Mouse (Mus musculus): ENCODE measurements around the gene Lrrn4. TPM values are rescaled to one million over a fixed set of nuclear protein-coding genes. Genes with fewer than 3 reads are reported as not detected.

Gene Lrrn4
- total RNA-seq (2021): under 1 TPM; 0.39 to 0.77 TPM

DNA sequence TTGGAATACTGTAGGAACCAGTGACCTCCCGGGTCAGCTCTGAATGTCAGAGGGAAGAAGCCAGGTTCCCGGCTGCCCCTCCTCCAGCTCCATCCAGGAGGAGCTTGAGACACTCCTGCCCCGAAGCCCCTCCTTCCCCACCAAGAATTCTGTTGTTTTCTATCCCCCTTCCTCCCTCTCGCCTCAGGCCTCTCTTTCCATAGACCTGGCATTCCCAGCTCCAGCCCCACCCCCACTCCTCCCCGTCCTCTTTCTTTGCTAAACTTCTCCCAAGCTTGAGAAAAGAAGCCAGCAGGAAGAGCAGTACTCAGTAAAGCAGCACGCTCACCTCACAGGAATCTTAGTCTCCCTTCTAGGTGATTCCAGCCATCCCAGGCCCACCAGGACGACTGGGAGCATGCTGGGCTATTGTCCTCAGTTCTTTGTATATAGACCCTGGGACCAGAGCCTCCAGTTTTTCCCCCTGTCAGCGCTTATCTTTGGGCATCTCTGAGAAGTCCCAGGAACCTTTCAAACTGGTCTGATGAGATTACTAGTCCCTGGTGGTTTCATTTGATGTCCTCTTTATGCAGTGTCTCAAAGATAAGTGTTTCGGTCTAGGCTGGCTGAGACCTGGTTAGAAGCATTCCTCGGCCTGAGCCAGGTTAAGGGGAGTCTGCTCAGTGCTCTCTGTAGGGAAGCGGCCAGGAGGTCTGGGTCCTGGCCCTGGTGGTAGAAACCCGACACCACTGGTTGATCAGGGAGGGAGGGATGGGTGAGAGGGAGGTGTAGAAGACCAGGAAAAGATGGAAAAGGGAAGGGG, at the start of gene Lrrn4:
Gene Lrrn4 (minus strand): TSS at position 48 of the 802 bp plus-strand sequence.
- no peak for DNase-seq (ENCODE audit: extremely low spot score in 1 of 2, low spot score in 2 of 2)
- intact Hi-C loops (cut with DNase I): no loop called here

DNA sequence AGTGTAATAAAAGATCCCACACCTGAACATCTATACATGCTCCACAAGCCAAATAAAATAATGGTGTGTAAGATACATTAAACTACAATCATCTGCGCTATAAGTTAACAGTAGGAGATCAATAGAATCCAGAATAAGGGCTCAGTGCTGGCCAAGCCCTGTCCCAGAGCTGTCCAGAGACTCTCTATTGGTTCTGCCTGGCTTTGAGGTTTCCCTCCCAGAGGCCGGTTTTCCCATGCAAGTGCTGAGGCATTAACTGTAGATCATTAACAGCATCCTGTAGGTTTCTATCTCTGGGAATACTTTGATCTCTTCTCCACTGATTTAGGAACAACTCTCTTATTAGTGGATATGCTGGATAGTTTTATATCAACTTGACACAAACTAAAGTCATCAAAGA, 48.3 kb upstream of the Lrrn4 start:
- no peak for DNase-seq (ENCODE audit: extremely low spot score in 1 of 2, low spot score in 2 of 2)
- intact Hi-C loops (cut with DNase I): no loop called here

DNA sequence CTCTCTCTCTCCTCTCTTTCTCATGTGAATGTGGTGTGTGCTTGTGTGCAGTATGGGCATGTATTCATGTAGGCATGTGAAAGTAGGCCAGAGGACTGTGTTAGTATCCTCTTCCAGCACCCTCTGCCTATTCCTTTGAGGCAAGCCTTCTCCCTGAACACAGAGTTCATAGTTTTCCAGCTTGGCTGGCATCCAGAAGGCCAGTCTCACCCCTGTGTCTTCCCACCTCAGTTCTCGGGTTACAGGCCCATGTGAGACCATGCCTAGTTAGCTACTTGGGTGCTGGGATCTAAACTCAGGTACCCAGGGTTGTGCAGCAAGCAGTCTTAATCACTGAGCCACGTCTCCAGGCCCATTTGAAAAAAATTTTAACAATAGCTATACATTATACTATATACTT, 47.2 kb upstream of the Lrrn4 start:
- DNase-seq (ENCODE audit: extremely low spot score in 1 of 2, low spot score in 2 of 2): no peak
- intact Hi-C loops (cut with DNase I): no loop called here

GRCm38 (mm10) chr2:132927298-132927697, 46.6 kb upstream of the Lrrn4 start:
- intact Hi-C loops (cut with DNase I): no loop called here
- DNase-seq (ENCODE audit: extremely low spot score in 1 of 2, low spot score in 2 of 2): no peak

DNA sequence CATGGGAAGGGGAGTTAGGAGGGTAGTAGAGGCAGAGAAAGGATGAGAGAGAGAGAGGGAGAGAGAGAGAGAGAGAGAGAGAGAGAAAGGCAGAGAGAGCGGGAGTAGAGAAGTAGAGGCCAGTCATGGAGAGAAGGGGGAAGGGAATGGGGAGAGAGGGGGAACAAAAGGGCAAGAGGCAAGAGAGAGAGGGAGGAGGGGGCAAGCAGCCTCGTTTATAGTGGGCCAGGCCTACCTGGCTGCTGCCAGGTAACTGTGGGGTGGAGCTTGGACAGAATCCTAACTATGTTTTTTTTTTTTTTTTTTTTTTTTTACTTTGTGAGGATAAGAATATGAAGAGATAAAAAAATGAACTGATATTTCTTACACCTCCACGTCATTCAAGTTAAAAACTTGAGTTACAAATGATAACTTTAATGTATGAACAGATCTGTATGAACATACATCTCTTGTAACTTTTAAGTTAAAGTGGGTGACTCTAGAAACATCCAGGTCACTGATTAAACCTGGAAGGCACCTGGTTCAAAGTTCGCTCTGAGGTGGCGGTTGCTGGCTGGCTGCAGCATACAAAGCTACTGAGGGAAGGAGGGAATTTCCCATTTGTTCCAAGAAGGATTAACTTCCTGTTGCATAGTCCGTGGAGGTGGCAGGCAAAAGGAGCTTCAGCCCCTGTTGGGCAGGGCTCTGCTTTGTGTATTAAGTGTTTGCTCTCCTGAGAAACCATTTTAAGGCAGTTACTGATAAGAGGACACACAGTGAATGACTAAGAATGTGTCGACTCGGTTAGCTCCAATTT, 42.8 kb upstream of the Lrrn4 start:
- intact Hi-C loops (cut with DNase I): no loop called here
- DNase-seq (ENCODE audit: extremely low spot score in 1 of 2, low spot score in 2 of 2): no peak

GRCm38 (mm10) chr2:132922076-132922873, 41.6 kb upstream of the Lrrn4 start:
- no peak for DNase-seq (ENCODE audit: extremely low spot score in 1 of 2, low spot score in 2 of 2)

DNA sequence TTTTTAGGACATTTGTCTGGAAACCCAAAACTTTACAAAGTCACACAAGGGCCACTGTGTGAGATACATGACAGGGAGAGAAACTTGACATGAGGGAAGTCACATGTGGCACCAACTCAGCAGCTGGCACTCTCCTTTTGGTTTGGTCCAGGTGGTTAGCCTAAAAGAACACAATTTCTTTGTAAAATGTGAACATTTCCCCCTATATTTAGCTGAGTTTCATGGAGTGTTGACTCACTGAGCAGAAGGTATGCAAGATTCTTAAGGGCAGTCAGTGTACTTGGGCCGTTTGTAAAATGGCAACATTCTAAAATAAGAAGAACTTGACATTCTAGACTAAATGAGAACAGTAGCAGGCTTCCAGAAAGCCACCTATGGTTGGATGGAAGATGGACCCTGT, 34.1 kb upstream of the Lrrn4 start:
- intact Hi-C loops (cut with DNase I): no loop called here
- DNase-seq (ENCODE audit: extremely low spot score in 1 of 2, low spot score in 2 of 2): no peak

More at GRCm38 (mm10) chr2:132922076-132922873, 41.6 kb upstream of the Lrrn4 start:
- intact Hi-C loops (cut with DNase I): no loop called here

GRCm38 (mm10) chr2:132906763-132907162, 26.1 kb upstream of the Lrrn4 start:
- intact Hi-C loops (cut with DNase I): loop anchor here (10.0 kb wide), 1 partner anchor 392 kb away; no protein-coding TSS in a partner anchor
- no peak for DNase-seq (ENCODE audit: extremely low spot score in 1 of 2, low spot score in 2 of 2)

DNA sequence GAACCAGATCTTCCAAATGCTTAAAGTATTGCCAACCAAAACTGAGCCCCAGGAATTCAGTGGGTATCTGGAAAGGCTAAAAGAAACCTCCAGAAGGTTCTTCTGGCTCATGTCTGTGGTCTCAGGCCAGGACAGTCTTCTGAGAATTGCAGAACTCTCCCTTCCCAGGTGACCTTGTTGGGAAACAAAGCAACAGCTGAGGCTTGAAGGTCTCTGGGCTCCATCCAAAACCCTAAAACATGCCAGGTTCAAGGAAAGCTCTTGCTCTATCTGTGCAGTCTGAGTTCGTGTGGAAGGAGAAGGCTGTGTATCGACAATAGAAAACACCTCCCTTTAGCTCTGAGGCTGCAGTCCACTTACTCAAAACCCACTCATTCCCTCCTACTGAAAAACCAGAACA, 24.3 kb upstream of the Lrrn4 start:
- no peak for DNase-seq (ENCODE audit: extremely low spot score in 1 of 2, low spot score in 2 of 2)
- intact Hi-C loops (cut with DNase I): loop anchor here (5.0 to 10.0 kb wide), 2 partner anchors 58 to 390 kb away; partner anchors contain the start of gene Crls1

DNA sequence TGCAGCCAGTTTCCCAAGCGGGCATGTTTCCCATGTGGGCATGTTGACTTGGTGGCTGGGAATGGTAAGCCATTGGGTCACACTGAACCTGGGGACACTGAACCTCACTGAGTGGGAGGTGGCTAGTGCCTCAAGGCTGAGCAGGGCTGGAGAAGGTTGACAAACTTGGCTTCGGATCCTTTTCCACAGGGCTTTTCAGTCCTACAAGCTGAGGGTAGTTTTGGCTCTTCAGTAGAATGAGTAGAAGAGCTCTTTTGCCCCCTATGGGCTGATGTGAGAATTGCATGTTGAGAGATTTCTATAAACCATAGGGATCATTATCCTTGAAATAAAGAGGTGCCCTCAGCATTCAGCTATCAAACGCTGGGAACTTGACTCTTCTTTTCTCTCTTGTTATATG, 22.8 kb upstream of the Lrrn4 start:
- DNase-seq (ENCODE audit: extremely low spot score in 1 of 2, low spot score in 2 of 2): peak; percentile 31 to 45
- intact Hi-C loops (cut with DNase I): loop anchor here (5.0 to 10.0 kb wide), 2 partner anchors 56 to 389 kb away; partner anchors contain the start of gene Crls1

DNA sequence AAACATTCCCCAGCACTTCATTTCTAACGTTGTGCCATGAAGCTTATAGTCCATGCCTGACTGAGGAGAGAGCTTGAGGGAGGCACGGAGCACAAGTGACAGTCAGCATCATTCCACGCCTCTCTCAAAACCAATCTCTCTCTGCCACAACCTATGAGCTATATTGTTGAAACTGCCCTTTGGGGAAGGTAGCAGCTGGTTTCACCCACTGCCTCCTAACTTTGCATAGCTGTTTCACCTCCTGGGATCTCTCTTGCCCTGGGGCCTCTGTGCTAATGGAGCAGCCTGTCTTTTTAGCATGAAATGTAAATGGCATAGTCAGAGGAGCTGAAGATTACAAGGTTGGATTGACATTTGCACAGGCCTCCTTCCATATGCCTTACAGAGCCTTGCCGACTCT, 21.4 kb upstream of the Lrrn4 start:
- no peak for DNase-seq (ENCODE audit: extremely low spot score in 1 of 2, low spot score in 2 of 2)
- intact Hi-C loops (cut with DNase I): loop anchor here (5.0 to 10.0 kb wide), 2 partner anchors 55 to 387 kb away; partner anchors contain the start of gene Crls1

DNA sequence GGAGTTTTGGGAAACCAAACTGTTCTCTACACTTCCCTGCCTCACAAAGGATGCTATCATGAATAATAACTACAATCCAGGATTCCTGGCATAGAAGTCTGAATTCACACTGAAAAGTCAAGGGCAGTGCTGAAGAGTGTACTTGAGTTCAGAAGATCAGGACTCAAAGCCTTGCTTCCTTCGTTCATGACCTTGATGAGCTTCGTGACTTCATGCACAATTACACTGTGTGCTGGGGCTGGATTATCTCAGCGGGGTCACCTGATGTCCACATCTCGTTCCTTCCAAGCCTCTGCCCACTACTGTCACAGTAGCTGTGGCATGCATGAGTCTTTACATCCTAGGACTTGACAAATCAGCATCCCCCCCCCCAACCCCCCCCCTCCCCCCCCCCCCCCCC, 20.9 kb upstream of the Lrrn4 start:
- no peak for DNase-seq (ENCODE audit: extremely low spot score in 1 of 2, low spot score in 2 of 2)
- intact Hi-C loops (cut with DNase I): loop anchor here (5.0 to 10.0 kb wide), 2 partner anchors 54 to 387 kb away; partner anchors contain the start of gene Crls1

DNA sequence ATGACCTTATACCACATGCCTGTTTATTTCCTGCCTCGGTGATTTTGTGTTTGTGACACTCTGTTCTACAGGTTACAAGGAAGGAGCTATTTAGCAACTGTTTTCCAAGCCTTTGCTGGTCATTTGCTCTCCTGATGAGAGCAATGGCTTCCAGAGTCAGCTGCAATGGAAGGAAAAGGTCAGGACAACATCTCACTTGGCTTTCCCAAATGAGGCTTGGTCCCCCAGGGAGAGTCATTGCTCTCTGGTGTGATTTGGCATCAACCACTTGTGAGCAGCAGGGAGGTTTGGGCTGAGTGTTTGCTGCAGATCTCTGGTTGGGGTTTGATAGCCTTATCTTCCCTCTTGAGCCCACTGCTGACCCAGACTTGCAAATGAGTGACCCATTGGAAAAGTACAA, 19.9 kb upstream of the Lrrn4 start:
- DNase-seq (ENCODE audit: extremely low spot score in 1 of 2, low spot score in 2 of 2): no peak
- intact Hi-C loops (cut with DNase I): loop anchor here (5.0 to 10.0 kb wide), 2 partner anchors 53 to 386 kb away; partner anchors contain the start of gene Crls1

GRCm38 (mm10) chr2:132898211-132898610, 17.5 kb upstream of the Lrrn4 start:
- no peak for DNase-seq (ENCODE audit: extremely low spot score in 1 of 2, low spot score in 2 of 2)
- intact Hi-C loops (cut with DNase I): no loop called here

DNA sequence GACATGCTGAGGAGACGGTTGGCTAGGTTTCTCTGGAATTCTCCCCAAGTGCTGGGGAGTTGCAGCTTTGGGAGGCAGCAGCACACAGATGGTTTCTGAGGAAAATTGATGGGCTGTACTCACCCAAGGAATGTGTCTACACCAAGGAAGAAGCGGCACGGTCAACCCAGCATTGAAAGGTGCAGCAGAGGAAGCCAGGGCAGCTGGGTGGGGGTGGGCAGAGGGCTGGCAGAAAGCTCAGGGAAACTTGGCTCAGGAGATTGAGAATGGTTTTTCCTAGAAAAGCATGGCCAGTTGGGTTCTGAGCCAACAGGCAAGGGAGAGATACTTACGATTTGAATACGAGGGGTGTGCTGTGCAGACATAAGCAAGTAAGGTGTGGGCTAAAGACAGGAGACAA, 13.1 kb upstream of the Lrrn4 start:
- intact Hi-C loops (cut with DNase I): no loop called here
- DNase-seq (ENCODE audit: extremely low spot score in 1 of 2, low spot score in 2 of 2): no peak

DNA sequence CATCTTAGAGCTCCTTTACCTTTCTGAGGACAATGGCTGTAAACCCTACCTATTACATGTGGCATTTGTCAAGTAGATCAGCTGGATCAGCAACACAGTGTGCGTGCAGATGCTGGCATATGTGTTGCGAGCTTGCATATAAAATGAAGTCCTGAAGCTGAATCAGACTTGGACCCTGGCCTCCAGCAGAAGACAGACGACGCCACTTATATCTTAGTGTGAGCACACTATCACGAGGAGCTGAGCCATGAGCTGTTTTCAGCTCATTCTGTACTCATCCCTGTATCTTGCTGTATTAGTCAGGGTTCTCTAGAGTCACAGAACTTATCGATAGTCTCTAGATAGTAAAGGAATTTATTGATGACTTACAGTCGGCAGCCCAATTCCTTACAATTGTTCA, 4.6 kb upstream of the Lrrn4 start:
- no peak for DNase-seq (ENCODE audit: extremely low spot score in 1 of 2, low spot score in 2 of 2)
- intact Hi-C loops (cut with DNase I): no loop called here

DNA sequence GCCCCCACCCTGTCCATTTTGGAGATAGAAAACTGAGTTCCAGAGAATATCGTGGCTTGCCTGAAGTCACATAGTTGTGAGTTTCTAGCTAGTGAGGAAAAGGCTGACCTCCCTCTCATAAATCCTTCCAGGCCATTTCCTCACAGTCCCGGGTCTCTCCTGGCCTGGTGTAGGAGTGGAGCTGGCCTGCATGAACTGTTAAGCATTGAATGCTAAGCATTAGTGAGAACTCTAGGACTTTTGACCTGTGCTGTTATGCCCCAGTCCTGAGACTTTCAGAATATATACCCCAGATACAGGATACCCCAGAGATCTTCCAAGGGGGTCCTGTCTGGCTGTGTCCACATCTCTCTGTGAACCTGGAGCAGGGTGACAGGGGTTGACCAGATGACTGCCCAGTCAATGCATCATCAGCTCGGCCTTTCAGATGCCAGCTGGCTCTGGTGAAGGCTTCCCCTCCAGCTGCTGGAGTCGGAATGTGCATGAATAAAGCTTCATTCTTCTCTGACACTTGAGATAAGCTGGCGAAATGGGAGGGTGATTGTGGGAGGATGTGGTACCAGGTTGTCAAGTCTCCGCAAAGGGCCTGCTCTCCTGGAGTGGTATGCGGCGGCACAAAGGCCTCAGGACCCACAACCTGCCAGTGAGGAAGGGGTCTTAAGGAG, 3.7 kb upstream of the Lrrn4 start:
- DNase-seq (ENCODE audit: extremely low spot score in 1 of 2, low spot score in 2 of 2): no peak
- intact Hi-C loops (cut with DNase I): no loop called here

DNA sequence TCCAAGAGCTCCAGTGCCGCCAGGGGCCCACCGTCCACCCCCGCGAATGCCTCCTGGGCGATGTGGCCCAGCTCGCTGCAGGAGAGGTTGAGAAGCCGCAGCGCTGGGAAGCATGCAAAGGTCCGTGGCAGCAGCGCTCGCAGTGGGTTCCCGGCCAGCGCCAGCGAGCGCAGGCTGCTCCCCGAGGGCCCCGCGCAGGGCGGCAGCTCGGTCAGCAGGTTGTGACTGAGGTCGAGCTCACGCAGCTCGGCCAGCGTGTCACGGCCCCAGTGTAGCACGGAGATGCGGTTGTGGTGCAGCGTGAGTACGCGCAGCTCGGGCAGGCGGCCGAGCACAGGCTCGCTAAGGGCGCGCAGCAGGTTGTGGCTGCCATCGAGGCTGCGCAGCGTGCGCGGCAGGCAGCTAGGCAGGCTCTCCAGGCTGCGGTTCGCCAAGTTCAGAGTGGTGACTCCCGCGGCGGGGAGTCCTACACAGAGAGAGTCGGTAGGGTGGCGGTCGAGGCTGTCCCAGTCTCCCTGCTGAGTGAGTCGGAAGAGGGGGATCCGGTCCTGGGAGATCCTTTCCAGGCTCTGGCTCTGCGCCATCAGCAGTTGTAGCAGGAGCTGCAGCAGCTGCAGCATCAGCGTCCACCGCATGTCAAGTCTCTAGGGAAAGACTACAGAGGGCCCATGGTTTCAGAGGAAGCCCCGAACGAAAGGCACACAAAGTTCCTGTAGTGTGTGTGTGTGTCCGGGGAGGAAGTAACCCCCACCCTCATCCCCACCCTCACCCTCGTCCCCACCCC, 1.2 kb downstream of the Lrrn4 start:
- DNase-seq (ENCODE audit: extremely low spot score in 1 of 2, low spot score in 2 of 2): peak in 1 of 2 experiments; percentile 80
- intact Hi-C loops (cut with DNase I): no loop called here
